Mouse (Mus musculus) embryonic facial prominence, embryonic 11.5 days (tissue): Measurements from ENCODE around the gene Ndufa6. TPM values are rescaled to one million over a fixed set of nuclear protein-coding genes. Genes with fewer than 3 reads are reported as not detected.

Source experiments
- ATAC-seq: fragments of 200-750 bp; cut with Nextera tagmentation; replicated peaks from 2 replicates; pipeline ENCODE4 v1.8.0; 2017; ENCODE audit warnings: low read depth; ENCODE audit not compliant: insufficient number of reproducible peaks, low FRiP score, low TSS enrichment
- DNase-seq: peaks from one replicate; pipeline ENCODE4 v3.0.0-alpha.2; 2015; ENCODE audit warnings: low spot score
- H3K27ac ChIP-seq: fragments of 300-500 bp; sonication (generic); replicated peaks from 2 replicates; pipeline ENCODE4 v1.5.1; 2014; ENCODE audit warnings: mild to moderate bottlenecking, low read depth, low read length, control low read depth
- H3K27me3 ChIP-seq: fragments of 300-500 bp; sonication (generic); 2 replicates; pipeline ENCODE4 v1.6.1; 2014; ENCODE audit warnings: mild to moderate bottlenecking, low read length, moderate library complexity, mixed read lengths; ENCODE audit not compliant: control insufficient read depth, insufficient read depth
- H3K36me3 ChIP-seq: fragments of 300-500 bp; sonication (generic); replicated peaks from 2 replicates; pipeline ENCODE4 v1.6.1; 2014; ENCODE audit warnings: low read depth, mild to moderate bottlenecking, low read length, moderate library complexity, mixed read lengths; ENCODE audit not compliant: control insufficient read depth, insufficient read depth
- H3K4me1 ChIP-seq: fragments of 300-500 bp; sonication (generic); 2 replicates; pipeline ENCODE4 v1.6.1; 2014; ENCODE audit warnings: low read length, mixed read lengths; ENCODE audit not compliant: control insufficient read depth, insufficient read depth
- H3K4me2 ChIP-seq: fragments of 300-500 bp; sonication (generic); 2 replicates; pipeline ENCODE4 v1.6.1; 2014; ENCODE audit warnings: low read depth, mild to moderate bottlenecking, control low read depth, low read length, moderate library complexity
- H3K4me3 ChIP-seq: fragments of 300-500 bp; sonication (generic); 2 replicates; pipeline ENCODE4 v1.5.1; 2014; ENCODE audit warnings: low read depth, low read length, control low read depth
- H3K9ac ChIP-seq: fragments of 300-500 bp; sonication (generic); replicated peaks from 2 replicates; pipeline ENCODE4 v1.6.1; 2014; ENCODE audit warnings: mild to moderate bottlenecking, control low read depth, low read length
- H3K9me3 ChIP-seq: fragments of 300-500 bp; sonication (generic); replicated peaks from 2 replicates; pipeline ENCODE4 v1.6.1; 2016; ENCODE audit warnings: mild to moderate bottlenecking, low read length, inconsistent platforms, mixed read lengths; ENCODE audit not compliant: control insufficient read depth
- WGBS: fragments of 180-500 bp; shearing (Covaris S2); extraction: QIAGEN DNeasy Blood & Tissue Kit; methylation state at CpG from one replicate; pipeline ENCODE4 v1.1.7; 2014; 5-methylcytosine and 5-hydroxymethylcytosine counted together
- polyA plus RNA-seq: library from polyadenylated mRNA; unstranded; fragments of >200 nt; fragmentation: Nextera tagmentation; extraction: Ambion mirVana; gene quantifications from 2 replicates; pipeline ENCODE4 v1.2.1, GENCODE M21; 2014

The Ndufa6 gene
- polyA plus RNA-seq, 1 experiment from 2014 or later, result 271 TPM

GRCm38 (mm10) chr15:82348999-82349341, 5.2 kb downstream of the Ndufa6 start:
- Histone ChIP-seq H3K4me2 (no peak overlapping the region), H3K36me3 (peaks cover 5% of the 10 kb centered on the region), H3K9me3 (no peaks in the 10 kb centered on the region), H3K27me3 (no peaks in the 10 kb centered on the region), H3K27ac (no peak overlapping the region), H3K4me1 (peaks cover 5% of the 10 kb centered on the region), H3K4me3 (no peak overlapping the region), H3K9ac (no peak overlapping the region)
- ATAC-seq (no peak), DNase-seq (no peak)
- 80% methylated on average over 2 of the region's 2 CpGs for WGBS

- Histone ChIP-seq H3K4me1 (peaks cover 5% of the 10 kb centered on the region), H3K9me3 (no peaks in the 10 kb centered on the region), H3K4me3 (no peak overlapping the region), H3K9ac (no peak overlapping the region), H3K4me2 (no peak overlapping the region), H3K27ac (no peak overlapping the region), H3K36me3 (peaks cover 5% of the 10 kb centered on the region), H3K27me3 (no peaks in the 10 kb centered on the region)
- no peak for ATAC-seq
- WGBS, result 85% methylated on average over 8 of the region's 8 CpGs
- no peak for DNase-seq
Measured at GRCm38 (mm10) chr15:82348258-82348998, 5.7 kb downstream of the Ndufa6 start.

- WGBS, result 93% methylated on average over 12 of the region's 12 CpGs
- Histone ChIP-seq H3K36me3 (peaks cover 5% of the 10 kb centered on the region), H3K9me3 (no peaks in the 10 kb centered on the region), H3K4me3 (no peak overlapping the region), H3K4me1 (peaks cover 5% of the 10 kb centered on the region), H3K9ac (no peak overlapping the region), H3K27ac (no peak overlapping the region), H3K4me2 (no peak overlapping the region), H3K27me3 (no peaks in the 10 kb centered on the region)
- DNase-seq, result no peak
- no peak for ATAC-seq
Measured at GRCm38 (mm10) chr15:82347852-82348251, 6.3 kb downstream of the Ndufa6 start.

DNA sequence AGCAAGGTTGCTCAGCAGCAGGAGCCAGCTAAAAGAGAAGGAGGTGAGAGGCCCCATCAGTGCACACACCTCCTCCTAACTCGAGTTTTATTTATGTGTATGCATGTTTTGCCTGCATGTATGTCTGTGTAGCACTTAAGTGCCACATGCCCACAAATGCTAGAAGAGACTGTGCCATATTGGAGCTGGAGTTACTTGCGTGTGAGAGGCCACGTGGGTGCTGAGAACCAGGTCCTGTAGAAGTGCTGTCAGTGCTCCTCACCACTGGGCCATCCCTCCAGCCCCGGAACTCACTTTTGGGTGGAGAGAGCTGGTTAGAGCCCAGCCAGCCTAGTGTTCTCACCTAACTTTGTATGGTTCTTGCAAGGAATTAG, 6.8 kb downstream of the Ndufa6 start:
- Histone ChIP-seq H3K4me2 (peak overlapping the region; percentile 73), H3K9me3 (no peaks in the 10 kb centered on the region), H3K27ac (no peak overlapping the region), H3K4me3 (peak overlapping the region; percentile 62; the same call in 1 of the 2 replicates), H3K9ac (no peak overlapping the region; the same call in 1 of the 2 replicates), H3K36me3 (peaks cover 5% of the 10 kb centered on the region), H3K4me1 (peaks cover 5% of the 10 kb centered on the region), H3K27me3 (no peaks in the 10 kb centered on the region)
- WGBS, result 88% methylated on average over 4 of the region's 4 CpGs
- DNase-seq, result no peak
- no peak for ATAC-seq

DNA sequence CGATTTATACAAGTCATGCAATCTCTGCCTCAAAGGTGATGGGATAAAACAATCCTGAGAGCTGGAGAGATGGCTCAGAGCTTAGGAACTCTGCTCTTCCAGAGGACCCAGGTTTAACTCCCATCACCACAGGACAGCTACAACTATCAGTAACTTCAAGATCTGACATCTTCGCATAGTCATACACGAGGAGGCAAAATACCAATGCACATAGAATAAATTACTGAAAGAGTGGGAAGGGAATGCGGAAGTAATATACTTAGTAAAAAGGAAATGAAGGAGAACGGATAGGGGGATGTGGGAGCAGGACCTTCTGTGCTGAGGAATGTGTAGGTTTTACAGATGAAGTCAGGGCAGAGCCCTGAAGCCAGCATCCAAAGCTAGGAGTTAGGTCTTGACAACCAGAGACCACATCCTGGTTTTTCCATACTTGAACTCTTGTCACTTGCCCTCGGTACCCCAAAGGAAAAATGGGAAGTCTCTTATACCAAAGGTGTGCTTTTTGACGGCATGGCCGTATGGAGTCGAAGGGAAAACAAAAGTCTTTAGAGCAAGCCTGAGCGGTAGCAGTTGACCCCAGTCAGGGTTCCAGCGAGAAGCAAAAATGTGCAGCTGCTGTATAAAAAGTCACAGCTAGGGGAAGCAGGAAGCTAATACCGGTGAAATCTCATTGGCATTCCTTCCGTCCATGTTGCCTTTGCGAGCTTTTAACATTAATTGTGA, 7.4 kb downstream of the Ndufa6 start:
- Histone ChIP-seq H3K27me3 (no peaks in the 10 kb centered on the region), H3K9me3 (no peaks in the 10 kb centered on the region), H3K9ac (peak overlapping the region; percentile 68), H3K27ac (no peak overlapping the region), H3K4me2 (peak overlapping the region; percentile 73), H3K4me1 (peaks cover 5% of the 10 kb centered on the region), H3K4me3 (peak overlapping the region; percentile 62), H3K36me3 (peaks cover 5% of the 10 kb centered on the region)
- DNase-seq (no peak), ATAC-seq (no peak)
- WGBS, result 69% methylated on average over 14 of the region's 14 CpGs

GRCm38 (mm10) chr15:82345820-82346470, 8.2 kb downstream of the Ndufa6 start:
- peak overlapping the region; percentile 73 for H3K4me2 ChIP-seq
- peak; percentile 95 for ATAC-seq
- peaks cover 5% of the 10 kb centered on the region for H3K36me3 ChIP-seq
- peak; percentile 98 for DNase-seq
- H3K27me3 ChIP-seq, result no peaks in the 10 kb centered on the region
- H3K9me3 ChIP-seq, result no peaks in the 10 kb centered on the region
- WGBS, result under 1% methylated on average over 51 of the region's 51 CpGs
- peak overlapping the region; percentile 68 for H3K9ac ChIP-seq
- H3K4me1 ChIP-seq, result peaks cover 5% of the 10 kb centered on the region
- no peak overlapping the region; the same call in 1 of the 2 replicates for H3K27ac ChIP-seq
- H3K4me3 ChIP-seq, result peak overlapping the region; percentile 62

DNA sequence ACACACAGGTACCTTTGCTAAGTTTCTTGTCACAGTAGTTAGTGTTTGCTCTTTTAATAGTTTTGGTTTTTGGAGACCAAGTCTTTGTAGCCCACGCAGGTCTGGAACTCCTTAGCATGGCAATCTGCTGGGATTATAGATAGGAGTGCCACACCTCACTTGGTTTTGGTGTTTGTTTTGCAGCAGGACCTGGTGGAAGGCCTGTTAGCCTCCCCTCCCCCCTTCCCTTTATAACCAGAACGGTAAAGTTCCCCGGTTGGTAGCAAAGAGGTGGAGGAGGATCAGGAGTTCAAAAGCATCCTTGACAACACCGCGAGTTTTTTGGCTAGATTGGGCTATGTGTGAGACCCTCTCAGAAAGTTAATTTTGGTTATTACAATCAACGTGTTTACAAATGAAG, 9.2 kb downstream of the Ndufa6 start:
- Histone ChIP-seq H3K27ac (no peak overlapping the region), H3K27me3 (peaks cover 4% of the 10 kb centered on the region; the same call in 1 of the 2 replicates), H3K4me1 (peaks cover 5% of the 10 kb centered on the region), H3K9me3 (no peaks in the 10 kb centered on the region), H3K36me3 (peaks cover 5% of the 10 kb centered on the region), H3K4me2 (no peak overlapping the region), H3K9ac (no peak overlapping the region), H3K4me3 (no peak overlapping the region)
- WGBS, result 86% methylated on average over 6 of the region's 6 CpGs
- DNase-seq, result no peak
- ATAC-seq, result no peak
